Mouse (Mus musculus) thymus, postnatal 0 days (tissue): ENCODE measurements around the gene Hoxa11. TPM values are rescaled to one million over a fixed set of nuclear protein-coding genes. Genes with fewer than 3 reads are reported as not detected.

Source experiments
- DNase-seq: peaks from one replicate; pipeline ENCODE4 v3.0.0-alpha.2; 2015; ENCODE audit warnings: low spot score
- polyA plus RNA-seq: library from polyadenylated mRNA; unstranded; fragments of >200 nt; fragmentation: Nextera tagmentation; extraction: Ambion mirVana; gene quantifications from 2 replicates; pipeline ENCODE4 v1.2.1, GENCODE M21; 2015

The Hoxa11 gene
- polyA plus RNA-seq, result not detected in 2 replicates

DNA sequence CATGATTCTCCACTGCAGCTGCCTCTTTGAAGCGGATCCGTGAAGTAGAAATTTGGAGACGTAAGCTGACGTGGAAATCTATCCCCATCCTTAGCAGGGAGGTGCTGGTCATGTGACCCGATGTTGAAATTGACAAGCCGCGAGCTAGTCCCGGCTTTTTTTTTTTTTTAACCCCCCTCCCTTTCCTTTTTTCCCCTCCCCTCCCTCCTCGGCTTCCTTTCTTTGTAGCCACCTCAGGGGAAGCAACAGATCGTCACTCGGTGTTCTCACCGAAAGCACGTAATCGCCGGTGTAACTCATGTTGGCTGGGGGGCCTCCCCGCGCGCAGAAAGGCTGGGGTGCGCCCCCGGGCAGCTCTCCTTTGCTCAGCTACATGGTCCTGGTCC, at the start of gene Hoxa11:
TSS of gene Hoxa11 (minus strand) at position 54 of the 386 bp plus-strand sequence.
- no peak for DNase-seq

DNA sequence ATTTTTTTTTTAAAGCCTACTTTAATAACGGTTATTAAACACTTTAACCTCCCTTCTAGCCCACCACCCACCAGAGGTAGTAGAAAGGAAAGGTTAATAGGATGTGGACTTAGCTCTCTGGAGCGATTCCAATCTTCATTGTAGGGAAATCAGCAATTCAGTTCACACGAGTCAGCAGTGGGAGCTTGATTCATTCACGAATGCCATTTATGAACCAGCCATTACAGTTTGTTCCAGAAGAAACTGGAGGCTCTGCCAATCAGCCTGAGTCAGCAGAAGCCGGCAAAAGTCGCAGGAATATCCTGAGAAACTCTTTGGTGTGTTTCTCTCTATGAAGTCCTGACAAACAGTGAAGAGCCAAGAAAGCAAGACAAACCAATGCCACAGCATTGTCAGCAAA, 49.0 kb upstream of the Hoxa11 start:
- no peak for DNase-seq

DNA sequence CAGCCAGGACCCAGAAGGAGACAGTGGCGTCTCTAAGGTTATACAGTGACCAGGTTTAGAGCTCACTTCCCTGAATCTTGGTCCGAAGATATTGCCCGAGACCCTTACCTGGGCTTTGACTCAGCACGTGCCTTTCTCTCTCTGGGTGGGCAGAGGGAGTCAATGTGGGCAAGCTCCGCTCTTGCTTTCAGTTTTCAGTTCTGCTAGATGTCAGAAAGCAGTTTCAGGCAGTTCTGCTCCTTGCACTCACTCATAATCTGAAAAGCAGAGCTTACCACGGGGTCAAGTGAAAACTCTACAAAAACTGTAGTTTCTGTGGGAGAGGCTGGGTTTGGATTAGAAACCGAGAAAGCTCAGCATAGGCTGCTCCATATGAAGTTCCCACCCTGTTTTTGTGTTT, 46.7 kb upstream of the Hoxa11 start:
- DNase-seq, result no peak

DNA sequence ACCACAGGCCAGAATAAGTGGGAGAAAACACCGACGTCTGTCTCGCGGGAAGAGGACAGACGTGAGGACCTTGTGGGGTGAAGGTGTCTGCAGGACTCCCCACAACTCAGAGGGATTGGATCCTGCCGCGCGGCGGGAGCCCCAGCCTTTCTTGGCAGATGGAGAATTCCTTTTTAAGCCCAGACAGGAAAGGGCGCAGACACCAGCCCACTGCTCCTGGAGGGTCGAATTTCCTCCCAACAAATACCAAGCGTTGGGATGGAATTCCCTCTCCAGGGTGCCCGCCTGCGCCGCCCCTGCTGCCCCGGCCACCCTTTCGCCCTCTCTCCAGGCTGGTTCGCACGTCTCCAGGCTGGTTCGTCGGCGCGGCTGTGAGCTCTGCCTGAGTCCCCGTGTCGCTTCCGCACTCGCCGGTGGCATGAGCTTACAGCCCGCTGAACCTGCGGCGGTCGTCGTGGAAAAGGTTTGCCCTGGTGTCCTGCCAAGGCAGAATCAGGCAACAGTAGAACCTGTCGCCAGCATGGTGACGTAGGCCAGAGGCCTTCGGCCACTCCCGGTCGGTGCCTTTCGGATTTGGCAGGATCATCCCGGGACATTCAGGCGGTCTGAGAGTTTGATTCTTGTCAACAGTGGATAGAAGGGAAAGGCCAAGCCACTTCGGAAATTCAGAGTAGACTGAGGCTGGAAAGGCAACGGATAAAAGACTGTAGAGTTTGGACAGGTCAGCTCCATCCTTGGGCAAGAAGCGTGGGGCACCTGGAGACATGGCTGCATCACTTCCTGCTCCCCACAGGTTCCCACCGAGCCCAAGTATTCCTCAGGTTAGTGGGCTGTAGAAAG, 45.6 kb upstream of the Hoxa11 start:
- DNase-seq, result no peak

DNA sequence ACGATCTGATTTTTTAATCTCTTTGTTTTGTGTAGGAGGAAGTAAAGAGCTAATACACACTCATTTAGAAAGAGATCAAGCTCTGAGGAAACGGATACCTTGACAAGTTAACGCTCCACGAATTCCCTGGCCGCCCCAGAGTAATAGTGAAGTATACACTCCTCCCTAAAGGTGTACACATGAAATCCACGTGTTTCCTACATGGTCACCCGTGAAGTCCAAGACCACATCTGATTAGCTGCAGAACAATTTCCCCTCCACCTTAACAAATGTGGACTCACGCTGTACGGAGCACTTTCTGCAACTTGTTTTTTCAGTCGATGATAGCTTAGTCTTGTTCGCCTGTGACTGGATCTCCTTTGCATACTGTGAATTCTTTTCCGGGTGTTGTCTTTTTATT, 44.6 kb upstream of the Hoxa11 start:
- DNase-seq, result no peak

DNA sequence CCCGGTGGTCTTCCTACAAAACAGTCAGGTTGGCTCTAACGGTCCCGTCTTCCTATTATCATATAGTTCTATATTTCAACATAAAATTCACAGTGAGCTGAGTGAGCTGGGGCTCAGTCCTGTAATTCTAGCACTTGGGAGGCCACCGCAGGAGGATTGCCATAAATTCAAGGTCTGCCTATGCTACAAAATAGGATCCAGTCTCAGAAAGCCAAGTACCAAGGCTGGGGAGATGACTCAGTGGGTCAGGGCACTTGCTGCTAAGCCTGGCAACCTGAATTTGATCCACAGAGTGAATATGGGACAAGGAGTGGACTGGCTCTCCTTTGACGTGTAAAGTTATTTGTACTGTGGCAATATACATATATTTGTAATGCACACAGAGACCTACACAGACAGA, 38.3 kb upstream of the Hoxa11 start:
- DNase-seq, result no peak

DNA sequence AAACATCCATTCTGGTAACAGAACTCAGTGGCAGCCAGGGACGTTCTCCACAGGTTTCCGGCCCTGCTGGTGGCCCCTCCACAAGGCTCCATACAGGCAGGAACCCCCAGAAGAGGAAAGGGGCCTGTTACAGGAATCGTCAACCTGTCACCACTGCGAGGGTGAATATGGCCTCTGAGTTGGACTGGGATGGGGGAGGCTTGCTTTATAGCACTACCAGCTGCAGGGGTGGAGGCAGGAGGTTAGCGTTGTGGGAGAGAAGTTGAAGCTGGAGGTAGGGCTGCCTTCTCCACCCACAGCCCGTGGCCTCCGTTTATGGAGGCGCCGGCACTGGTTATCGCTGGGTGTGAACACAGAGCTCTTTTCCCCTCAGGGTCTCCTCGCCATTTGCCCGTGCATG, 35.5 kb upstream of the Hoxa11 start:
- DNase-seq, result no peak

DNA sequence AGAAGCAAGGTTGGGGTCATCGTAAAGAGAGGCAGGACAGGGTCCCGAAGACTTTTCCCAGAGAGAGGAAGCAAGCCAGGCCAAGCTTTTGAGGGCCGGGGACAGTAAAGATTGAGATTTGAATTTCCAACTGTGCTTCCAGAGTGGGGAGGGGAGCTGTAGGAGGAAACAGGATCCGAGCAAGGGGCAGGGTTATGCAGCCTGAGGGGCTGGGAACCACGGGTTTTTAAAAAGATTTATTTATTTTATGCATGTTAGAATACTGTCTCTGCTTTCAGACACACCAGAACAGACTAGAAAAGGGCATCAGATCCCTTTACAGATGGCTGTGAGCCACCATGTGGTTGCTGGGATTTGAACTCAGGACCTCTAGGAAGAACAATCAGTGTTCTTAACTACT, 31.3 kb upstream of the Hoxa11 start:
- DNase-seq, result no peak

DNA sequence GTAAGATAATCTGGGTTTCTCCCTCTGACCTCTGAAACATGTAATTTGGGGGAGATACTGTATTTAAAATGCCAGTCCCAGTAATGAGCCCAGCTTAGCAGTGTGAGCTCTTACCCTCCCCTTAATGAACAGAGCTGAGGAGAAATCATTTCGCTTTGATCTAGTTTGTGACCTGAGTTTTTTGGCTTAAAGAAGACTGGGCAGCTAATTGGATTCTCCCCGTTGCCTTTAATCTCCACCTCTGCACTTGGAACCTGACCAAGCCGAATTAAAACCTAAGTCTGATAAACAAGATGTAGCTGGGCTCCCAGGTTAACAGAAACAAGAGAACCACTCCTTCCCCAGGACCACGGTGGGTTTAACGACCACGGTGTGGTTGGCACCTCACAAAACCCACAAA, 30.8 kb upstream of the Hoxa11 start:
- DNase-seq, result no peak

DNA sequence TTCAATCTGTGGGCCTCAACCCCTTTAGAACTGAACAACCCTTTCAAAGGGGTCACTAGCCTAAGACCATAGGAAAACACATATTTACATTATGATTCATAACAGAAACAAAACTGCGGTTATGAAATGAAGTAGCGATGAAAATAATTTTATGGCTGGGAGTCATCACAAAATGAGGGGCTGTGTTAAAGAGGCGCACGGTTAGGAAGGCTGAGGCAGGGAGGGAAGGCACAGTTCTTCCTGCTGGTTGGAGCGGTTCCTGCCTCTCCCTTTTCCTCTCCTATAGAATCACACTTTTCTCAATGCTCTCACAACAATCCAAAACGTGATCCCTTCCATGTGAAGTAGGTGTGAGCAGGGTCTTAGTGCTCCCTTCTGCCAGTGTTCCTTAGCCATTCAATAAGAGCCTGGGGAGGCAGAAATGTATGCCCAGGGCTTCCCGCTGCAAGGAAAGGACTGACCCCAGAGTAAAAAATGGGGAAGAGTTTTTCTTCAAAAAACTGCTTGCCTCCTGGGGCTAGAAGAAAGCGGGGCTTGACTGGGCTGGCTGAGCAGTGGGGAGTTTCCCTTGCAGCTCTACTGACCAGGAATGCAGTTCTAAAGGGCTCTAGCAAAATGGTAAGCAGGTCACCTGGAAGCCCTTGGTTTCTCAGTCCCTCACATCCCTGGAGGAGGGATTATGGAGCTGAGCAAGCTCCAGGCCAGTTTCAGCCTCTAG, 30.1 kb upstream of the Hoxa11 start:
- no peak for DNase-seq

DNA sequence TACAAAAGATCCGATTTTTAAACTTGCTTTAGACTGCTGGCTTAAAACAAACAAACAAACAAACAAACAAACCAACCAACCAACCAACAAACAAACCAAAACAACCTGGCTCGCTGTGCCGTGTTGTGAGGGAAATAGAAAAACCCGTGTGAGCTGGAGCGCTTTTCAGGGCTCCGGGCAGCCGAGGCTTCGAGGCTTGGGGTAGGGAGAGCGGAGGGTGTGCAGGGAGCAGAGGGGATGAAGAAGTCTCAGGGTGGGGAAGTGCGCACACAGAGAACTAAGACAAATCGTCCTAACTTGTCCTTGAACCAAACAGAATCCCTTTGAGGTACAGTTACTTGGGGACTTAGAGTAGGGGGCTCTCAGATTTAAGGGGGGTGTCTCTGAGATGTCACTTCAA, 29.0 kb upstream of the Hoxa11 start:
- DNase-seq, result no peak

DNA sequence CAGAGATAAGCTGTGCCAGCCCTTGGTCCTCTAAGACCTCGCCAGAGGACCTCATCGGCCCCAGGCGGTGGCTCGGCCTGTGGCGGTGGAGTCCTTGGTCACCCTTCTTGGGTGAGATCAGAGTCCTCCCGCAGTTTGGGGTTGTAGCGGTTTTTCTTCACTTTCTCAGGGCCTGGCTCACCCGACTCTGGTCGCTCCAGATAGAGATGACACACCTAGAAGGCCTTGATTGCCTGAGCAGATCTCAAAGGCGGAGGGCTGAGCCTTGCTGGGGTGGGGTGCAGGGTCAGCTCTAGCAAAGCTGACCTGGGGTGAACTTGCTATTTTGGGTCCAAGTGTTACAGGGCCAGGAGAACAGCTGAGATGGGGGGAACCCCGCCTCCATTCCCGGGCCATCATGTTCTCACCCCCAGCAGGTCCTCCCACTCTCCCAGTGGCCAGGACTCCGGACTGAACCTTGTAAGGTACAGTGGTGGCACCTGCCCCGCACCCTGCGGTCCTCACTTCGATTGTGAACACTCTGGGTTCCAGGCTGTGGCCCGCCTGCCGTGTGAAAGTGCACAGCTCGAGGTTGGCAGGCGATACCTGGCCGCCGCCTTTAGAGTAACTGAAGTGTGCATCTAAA, 28.2 kb upstream of the Hoxa11 start:
- DNase-seq, result no peak

DNA sequence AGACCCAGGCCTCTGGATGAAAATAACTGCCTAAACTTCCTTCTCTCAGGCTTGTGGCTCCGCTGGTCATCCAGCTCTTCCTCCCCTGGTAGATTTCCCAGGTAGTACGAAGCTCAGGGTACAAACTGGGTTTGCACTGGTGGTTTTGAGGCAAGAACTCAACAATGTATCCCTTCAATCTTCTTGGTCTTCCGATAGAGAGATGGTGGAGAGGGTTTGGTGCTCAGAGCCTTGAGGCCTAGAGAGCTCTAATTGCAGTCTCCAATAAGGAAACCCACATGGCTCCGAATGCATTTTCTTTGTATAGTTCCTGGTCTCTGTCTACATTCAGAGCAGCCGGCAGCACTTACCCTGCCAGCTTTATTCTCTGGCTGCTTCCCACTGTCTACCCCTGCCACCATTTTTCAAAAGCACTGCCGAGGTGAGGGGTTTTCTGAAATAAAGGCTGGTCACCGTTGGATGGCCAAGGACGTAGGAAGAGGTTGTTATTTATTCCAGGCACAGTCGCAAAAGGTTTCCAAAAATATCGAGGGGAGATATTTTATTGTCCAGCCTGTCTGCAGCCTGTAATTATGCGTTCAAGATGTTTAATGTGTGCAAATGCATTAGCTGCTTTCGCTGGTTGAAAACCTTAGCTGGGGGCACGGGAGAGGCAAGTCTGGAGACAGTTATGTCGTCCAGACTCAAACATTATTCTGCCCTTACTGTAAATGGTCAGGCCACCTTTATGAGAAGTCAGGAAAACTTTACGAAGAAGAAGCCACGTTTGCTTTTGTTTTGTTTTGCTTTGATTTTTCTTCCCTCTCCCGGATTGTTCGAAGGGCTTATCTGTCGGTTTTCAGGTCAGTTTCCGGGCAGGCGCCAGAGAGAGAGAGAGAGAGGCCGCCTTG, 27.4 kb upstream of the Hoxa11 start:
- DNase-seq, result no peak

DNA sequence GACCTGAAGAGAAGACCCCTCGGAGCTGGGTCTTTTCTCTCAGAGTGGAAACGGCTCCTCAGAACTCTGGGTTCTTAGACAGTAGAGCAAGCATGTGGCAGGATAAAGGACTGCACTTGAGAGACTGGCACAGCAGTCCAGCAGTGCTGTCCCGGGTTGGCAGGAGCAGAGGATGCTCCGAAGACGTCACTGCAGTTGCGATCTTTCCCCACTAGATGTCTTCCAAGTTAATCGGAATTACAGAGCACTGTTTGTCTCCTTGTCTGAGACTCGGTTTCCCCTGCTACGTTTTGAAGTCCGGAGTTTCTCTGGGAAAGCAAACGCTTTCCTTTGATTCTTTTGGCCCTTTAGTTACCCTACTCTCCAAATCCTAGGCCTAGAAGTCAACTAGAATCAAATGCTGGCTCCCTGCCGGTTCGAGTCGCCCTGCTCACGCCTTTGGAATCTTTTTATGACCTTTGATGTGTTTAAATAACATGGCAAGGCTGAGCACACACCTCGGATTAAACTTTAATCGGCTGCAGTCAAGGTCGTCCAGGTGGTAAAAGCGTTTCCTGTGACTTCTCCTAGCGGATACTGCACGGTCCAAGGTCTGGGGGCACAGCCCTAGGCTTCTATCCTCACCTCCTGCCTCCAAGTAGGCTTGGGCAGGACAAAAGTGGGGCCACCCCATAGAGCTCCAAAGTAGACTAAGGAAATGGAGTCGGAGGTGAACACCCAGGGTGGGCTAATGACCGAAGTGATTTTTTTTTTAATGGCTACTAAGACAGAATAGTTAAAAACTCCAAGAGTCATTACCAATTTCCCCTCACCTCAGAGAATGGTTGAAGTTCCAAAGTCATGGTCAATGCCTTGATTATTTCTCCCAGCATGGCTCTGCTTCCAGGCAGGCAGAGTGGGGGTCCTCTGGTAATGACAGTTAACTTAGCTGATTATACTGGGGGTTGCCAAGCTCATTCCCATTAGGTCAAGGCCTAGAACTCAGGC, 25.2 kb upstream of the Hoxa11 start:
- peak; percentile 56 for DNase-seq

DNA sequence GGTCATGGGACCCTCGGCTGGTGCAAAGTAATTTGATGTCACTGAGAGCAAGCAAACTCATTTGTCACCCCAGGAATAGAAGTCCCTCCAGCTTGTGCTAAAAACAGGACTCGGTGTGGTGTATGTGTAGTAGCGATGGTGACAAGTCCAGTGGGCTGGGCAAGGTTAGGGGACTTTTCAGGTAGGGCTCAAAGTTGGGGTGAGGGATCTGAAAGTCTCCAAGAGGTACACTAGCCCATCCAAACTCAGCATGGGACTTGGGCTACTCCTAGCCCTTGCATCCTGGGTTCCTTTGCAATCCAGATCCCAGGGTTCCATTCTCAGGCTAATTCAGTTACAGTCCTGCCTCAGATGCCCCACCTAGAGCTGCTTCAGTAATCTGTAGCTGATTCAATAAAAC, 23.1 kb upstream of the Hoxa11 start:
- no peak for DNase-seq

DNA sequence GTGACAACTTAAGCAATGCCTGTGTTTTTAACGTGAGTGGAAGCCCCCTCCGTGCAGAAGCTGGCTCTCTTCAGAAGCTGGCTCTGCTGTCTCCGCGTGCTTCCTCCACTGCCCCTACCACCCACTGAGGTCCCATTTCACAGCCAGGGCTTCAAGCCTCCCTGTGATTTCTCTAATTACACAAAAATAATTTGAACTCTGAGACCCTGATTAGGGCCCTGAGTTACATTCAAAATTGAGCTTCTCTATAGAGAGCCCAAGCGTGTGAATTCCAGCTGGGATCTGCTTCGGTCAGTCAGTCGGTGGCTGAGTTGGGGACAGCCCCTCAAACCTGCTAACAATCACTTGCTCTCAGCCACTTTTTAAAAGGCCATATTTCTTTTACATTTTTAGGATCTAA, 22.7 kb upstream of the Hoxa11 start:
- no peak for DNase-seq

DNA sequence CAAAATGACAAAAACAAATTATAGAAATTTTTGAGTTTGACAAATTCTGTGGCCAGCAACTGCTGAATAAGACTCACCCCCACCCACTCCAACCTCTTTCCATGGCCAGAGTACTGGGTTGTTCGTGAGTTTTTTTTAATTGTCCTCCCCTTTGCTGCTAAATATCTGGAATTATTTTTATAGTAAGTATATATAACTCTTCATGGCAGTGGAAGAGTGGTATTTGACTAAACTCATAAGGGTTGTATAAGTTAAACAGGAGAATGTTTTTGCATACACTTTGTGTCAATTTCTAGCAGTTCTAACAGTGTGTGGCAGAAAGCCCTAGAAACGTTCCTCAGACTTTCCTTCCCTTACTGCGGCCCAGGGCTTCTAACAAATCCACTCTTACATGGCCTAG, 22.1 kb upstream of the Hoxa11 start:
- no peak for DNase-seq

DNA sequence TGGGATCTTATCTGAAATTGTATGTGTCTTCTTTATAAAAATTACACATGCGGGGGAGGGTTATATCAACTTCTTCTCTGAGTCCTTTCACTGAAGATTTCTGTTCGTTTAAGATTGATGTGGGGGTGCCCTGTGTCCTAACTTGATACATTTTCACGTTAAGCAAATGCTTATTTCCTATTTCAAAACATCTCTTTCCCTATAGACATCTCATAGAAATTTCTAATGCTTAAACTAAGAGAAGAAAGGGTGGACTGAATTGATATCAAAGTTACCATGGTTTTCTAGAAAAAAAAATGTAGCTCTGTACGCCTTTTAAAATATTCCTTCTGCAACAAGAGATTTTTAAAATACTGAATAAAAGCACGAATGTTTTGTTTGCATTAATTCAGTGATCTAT, 21.6 kb upstream of the Hoxa11 start:
- DNase-seq, result no peak

DNA sequence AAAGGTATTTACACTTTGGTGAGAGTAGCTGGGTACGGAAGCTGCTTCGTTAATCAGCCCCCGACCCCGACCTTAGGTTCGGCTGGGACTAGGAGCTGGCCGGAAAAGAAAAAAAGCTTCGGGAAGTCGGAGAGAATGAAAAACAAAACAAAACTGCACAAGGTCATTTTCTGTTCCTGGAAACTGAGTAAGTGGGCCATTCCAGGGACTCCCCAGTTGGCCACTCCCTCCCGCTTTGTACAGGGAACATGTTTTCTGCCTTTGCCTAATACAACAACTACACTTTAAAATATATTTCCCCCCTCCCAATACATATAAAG, 21.0 kb upstream of the Hoxa11 start:
- DNase-seq, result no peak

DNA sequence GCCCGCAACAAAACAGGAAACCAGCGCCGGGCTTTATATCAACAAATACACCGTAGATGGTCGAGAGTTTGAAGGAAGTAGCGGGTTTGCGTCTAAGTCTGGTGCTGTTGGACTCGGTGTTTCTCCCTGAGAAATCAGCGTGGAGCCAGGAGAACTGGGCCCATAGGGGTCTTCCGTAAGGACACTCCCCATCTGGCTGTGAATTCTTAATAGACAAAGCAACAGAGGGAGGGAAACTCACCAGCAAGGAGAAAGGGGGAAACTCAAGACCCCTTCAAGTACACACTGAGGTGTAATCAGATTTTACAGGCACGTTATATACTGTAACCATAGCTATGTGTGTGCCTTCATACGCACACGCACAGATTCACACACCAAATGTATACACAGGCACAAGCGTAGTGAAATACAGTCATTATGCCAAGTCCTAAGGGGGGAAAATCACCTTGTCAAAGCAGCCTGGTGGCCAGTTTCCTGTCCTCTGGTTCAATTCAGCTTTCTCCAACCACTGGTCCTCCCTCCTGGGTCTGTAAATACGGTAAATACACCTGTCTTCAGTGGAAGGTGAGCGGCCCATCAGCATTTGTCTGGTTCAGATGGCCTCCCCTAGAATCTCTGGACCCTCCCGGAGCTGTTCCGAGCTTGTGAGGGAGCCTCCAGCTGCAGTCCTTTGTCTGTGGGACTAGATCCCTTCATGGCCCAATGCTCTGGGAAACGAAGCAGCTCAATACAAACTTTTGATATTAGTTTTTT, 20.5 kb upstream of the Hoxa11 start:
- peak; percentile 7 for DNase-seq
